Mouse (Mus musculus): Measurements from ENCODE around the gene Pde10a. TPM values are rescaled to one million over a fixed set of nuclear protein-coding genes. Genes with fewer than 3 reads are reported as not detected.

Gene Pde10a
- polyA plus RNA-seq, 1 experiment from 2014 or later = 2.6 TPM

DNA sequence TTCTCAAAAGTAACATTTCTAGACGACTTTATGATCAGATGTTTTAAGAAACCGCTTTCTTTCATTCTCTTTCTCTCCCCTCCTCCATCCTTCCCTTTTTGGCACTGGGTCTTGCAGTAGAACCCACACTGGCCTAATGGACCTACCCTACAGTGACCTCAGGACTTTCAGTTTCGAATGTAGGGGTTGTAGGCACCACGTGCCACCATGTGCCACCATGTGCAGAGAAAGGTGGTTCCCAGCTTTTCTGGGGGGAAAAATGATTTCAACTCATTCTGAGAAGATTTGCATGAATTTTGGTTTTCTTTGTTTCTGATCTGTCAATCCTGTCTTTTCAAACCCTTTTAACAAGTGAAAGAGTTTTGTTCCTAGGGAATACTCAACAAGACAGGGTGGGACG, 363.5 kb downstream of the Pde10a start:
- Histone ChIP-seq H3K4me1 (ENCODE audit: insufficient read depth) (no peaks in the 10 kb centered on the region), H3K36me3 (ENCODE audit: insufficient read depth) (no peaks in the 10 kb centered on the region), H3K27me3 (ENCODE audit: insufficient read depth, low read length) (no peaks in the 10 kb centered on the region), H3K4me3 (ENCODE audit: low read depth, low read length) (no peak overlapping the region), H3K4me2 (no peak overlapping the region), H3K9ac (no peak overlapping the region), H3K9me3 (ENCODE audit: low read depth, low read length) (no peaks in the 10 kb centered on the region), H3K27ac (ENCODE audit: low read depth) (no peak overlapping the region)
- no peak for TF ChIP-seq CTCF (IDR thresholded peaks at IDR 0.05; ENCODE audit: low read depth)
- 79% methylated on average over 5 of the region's 5 CpGs for whole genome bisulfite sequencing
- no peak for ATAC-seq (ENCODE audit: insufficient read depth)
- DNase-seq = no peak

DNA sequence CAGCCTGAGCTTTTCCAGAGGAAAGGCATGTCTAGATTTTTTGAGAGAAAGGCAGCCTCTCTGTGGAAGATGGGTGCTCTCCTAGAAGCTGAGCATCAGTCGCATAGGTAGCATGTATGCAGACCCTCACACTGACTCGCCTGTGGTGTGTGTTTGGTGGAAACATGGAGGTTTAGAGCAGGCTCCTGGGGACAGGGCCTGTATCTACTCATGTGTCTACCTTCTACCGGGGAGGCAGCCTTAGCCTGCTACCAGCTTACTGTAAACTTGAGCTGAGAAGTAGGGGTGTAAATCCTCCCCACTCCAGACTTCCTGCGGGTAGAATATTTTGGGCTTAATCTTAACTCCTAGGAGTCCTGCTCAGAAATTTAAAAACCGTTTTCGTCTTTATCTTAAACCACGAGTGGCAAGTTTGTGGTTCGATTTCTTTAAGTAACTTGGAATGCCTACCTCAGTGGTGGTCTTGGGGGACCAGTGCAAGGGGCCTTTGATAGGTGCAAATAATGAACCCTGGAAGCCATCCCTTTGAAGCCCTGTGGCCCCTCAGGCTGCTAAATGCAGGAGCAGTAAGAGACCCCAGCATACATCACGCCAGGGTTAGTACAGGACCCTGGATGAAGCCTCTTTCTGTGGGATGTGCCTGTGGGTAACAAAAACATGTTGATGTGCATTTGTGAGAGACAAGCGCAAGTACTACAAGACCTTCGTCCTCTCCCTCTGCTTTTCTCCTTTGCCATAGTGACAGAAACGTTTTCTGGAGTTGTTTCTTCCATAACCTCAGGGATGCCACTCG, 367.2 kb downstream of the Pde10a start:
- Histone ChIP-seq H3K4me1 (ENCODE audit: insufficient read depth) (peaks cover 13% of the 10 kb centered on the region; the same call in 1 of the 2 replicates), H3K27me3 (ENCODE audit: insufficient read depth, low read length) (no peaks in the 10 kb centered on the region), H3K9ac (no peak overlapping the region), H3K9me3 (ENCODE audit: low read depth, low read length) (no peaks in the 10 kb centered on the region), H3K4me2 (no peak overlapping the region; the same call in 1 of the 2 replicates), H3K36me3 (ENCODE audit: insufficient read depth) (no peaks in the 10 kb centered on the region), H3K4me3 (ENCODE audit: low read depth, low read length) (no peak overlapping the region), H3K27ac (ENCODE audit: low read depth) (no peak overlapping the region)
- no peak for DNase-seq
- 63% methylated on average over 13 of the region's 13 CpGs for WGBS
- ATAC-seq (ENCODE audit: insufficient read depth) = no peak
- no peak for TF ChIP-seq CTCF (IDR thresholded peaks at IDR 0.05; ENCODE audit: low read depth)

DNA sequence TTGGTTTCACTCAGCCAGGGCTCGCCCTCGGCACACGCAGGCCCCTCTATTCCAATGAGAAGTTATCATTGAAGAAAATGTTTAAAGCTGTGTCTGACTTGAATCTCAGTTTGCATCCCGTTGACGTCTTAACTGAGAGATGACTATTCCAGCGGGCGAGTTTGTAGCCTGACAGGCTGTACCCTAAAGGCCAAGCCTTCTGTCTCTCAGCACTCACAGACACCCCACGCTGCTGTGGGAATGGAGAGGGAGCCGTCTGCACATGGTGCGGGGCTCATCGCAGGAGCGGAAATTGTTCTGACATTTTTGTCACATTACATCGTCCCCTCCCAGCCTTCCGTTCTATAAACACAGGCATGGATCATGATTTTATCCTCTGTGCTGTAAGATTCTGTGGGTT, 370.8 kb downstream of the Pde10a start:
- H3K36me3 ChIP-seq (ENCODE audit: insufficient read depth) = no peaks in the 10 kb centered on the region
- peaks cover 13% of the 10 kb centered on the region; the same call in 1 of the 2 replicates for H3K4me1 ChIP-seq (ENCODE audit: insufficient read depth)
- H3K9me3 ChIP-seq (ENCODE audit: low read depth, low read length) = no peaks in the 10 kb centered on the region
- no peak for TF ChIP-seq CTCF (IDR thresholded peaks at IDR 0.05; ENCODE audit: low read depth)
- H3K9ac ChIP-seq = no peak overlapping the region
- H3K27ac ChIP-seq (ENCODE audit: low read depth) = peak overlapping the region; percentile 30; the same call in 1 of the 2 replicates
- ATAC-seq (ENCODE audit: insufficient read depth) (peak; percentile 85), DNase-seq (peak; percentile 77)
- H3K4me3 ChIP-seq (ENCODE audit: low read depth, low read length) = no peak overlapping the region
- no peaks in the 10 kb centered on the region for H3K27me3 ChIP-seq (ENCODE audit: insufficient read depth, low read length)
- WGBS = 27% methylated on average over 14 of the region's 14 CpGs
- H3K4me2 ChIP-seq = 0 out of 2 replicates have a peak overlapping the region, but pooled peaks have one; percentile 18

DNA sequence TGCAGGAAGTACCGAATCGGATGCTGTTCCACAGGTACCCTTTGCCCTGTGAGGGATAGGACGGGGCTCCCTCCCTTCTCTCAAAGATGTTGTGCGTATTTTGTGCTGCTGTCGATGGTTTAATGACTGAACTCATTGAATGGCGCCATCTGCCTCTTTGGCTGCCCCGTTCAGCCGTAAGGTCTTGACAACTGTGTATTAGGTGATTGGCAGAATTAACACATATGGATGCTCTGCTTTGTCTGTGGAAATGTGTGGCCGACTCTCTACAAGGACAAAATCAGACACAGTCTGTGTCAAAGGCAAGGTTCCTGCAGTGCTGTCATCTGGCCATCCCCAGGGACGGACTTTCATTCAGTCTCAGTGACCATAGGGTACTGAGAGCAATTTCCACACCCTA, 372.6 kb downstream of the Pde10a start:
- WGBS = 80% methylated on average over 10 of the region's 10 CpGs
- no peak for DNase-seq
- no peak overlapping the region for H3K27ac ChIP-seq (ENCODE audit: low read depth)
- H3K9me3 ChIP-seq (ENCODE audit: low read depth, low read length) = no peaks in the 10 kb centered on the region
- no peak for ATAC-seq (ENCODE audit: insufficient read depth)
- no peaks in the 10 kb centered on the region for H3K27me3 ChIP-seq (ENCODE audit: insufficient read depth, low read length)
- no peak overlapping the region for H3K4me2 ChIP-seq
- no peaks in the 10 kb centered on the region for H3K36me3 ChIP-seq (ENCODE audit: insufficient read depth)
- H3K4me3 ChIP-seq (ENCODE audit: low read depth, low read length) = no peak overlapping the region
- H3K4me1 ChIP-seq (ENCODE audit: insufficient read depth) = peaks cover 13% of the 10 kb centered on the region; the same call in 1 of the 2 replicates
- TF ChIP-seq CTCF (IDR thresholded peaks at IDR 0.05; ENCODE audit: low read depth) = no peak
- H3K9ac ChIP-seq = no peak overlapping the region

DNA sequence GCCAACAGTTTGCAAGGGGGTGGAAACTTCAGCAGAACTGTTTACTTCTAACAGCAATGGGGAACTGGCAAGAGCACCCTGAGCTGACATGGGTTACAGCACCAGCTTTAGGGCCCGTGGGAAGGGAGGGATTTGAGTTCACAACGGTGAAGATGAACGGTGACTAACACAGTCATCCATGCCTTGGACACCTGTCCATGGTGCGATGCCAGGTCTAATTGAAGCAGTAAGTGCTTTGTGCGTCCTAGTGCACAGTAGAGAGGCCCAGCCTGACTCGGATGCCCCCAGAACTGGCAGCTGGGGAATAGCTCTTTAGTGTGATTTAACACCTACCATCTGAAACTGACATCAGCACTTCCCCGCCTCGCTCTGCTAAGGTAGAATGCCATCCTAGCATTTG, 373.0 kb downstream of the Pde10a start:
- no peak overlapping the region for H3K4me3 ChIP-seq (ENCODE audit: low read depth, low read length)
- DNase-seq = no peak
- 86% methylated on average over 8 of the region's 8 CpGs for WGBS
- ATAC-seq (ENCODE audit: insufficient read depth) = no peak
- H3K4me2 ChIP-seq = no peak overlapping the region
- no peaks in the 10 kb centered on the region for H3K27me3 ChIP-seq (ENCODE audit: insufficient read depth, low read length)
- no peaks in the 10 kb centered on the region for H3K9me3 ChIP-seq (ENCODE audit: low read depth, low read length)
- no peak overlapping the region for H3K9ac ChIP-seq
- H3K4me1 ChIP-seq (ENCODE audit: insufficient read depth) = peaks cover 13% of the 10 kb centered on the region; the same call in 1 of the 2 replicates
- no peak for TF ChIP-seq CTCF (IDR thresholded peaks at IDR 0.05; ENCODE audit: low read depth)
- H3K27ac ChIP-seq (ENCODE audit: low read depth) = no peak overlapping the region
- no peaks in the 10 kb centered on the region for H3K36me3 ChIP-seq (ENCODE audit: insufficient read depth)

DNA sequence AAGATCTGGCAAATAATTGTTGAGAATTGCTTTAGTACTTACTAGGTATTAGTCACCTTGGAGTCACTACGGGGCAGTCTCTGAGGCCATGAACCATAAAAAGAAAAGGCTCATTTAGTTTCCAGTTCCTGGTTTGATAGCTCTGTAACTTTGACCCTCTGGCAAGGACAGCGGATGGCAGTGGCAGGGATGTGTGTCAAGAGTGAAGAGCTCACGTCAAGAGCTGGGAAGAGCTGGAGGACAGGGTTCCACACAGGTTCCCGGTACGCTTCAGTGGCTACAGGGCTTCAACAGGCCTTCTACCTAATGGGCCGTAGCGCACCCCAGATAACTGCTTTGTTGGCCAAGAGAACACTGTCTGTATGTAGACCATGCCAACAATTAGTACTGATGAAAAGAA, 374.0 kb downstream of the Pde10a start:
- H3K9me3 ChIP-seq (ENCODE audit: low read depth, low read length) = no peaks in the 10 kb centered on the region
- no peak overlapping the region for H3K27ac ChIP-seq (ENCODE audit: low read depth)
- H3K9ac ChIP-seq = no peak overlapping the region
- no peaks in the 10 kb centered on the region for H3K36me3 ChIP-seq (ENCODE audit: insufficient read depth)
- H3K4me3 ChIP-seq (ENCODE audit: low read depth, low read length) = no peak overlapping the region
- DNase-seq (no peak), ATAC-seq (ENCODE audit: insufficient read depth) (no peak)
- TF ChIP-seq CTCF (IDR thresholded peaks at IDR 0.05; ENCODE audit: low read depth) = no peak
- H3K27me3 ChIP-seq (ENCODE audit: insufficient read depth, low read length) = no peaks in the 10 kb centered on the region
- 88% methylated on average over 7 of the region's 7 CpGs for WGBS
- H3K4me2 ChIP-seq = no peak overlapping the region
- peaks cover 13% of the 10 kb centered on the region; the same call in 1 of the 2 replicates for H3K4me1 ChIP-seq (ENCODE audit: insufficient read depth)

DNA sequence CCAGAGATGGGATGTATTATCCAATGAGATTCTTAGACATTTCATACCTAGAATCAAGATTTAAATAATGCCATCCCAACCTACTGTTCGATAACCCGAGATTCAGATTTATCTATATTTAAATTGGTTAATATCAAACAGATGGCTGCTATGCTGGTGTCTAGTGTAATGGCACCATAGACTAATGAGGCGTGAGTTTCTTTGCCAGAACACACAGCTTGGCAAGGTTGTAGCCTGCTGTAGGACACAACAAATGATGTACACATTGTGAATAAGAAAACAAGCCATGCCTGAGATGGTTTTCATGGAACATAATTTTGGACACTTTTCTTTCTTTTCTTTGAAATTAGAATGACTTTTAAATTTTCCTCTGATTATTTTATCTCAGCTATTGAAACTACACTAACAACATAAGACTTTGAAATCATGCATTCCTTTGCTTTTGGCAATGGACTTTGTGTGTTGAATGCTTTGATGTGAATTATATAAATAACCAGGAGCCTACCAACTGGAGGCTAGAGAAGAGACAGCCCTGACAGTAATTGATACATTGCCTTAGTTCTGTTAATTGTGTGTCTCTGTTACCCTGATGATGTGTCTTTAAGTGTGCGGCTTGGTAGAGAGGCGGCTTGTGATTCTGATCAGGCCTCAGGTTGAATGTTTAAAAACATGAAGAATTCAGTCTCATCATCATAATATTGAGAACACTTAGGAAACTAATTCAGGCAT, 378.5 kb downstream of the Pde10a start:
- Histone ChIP-seq H3K4me1 (ENCODE audit: insufficient read depth) (no peaks in the 10 kb centered on the region), H3K27me3 (ENCODE audit: insufficient read depth, low read length) (no peaks in the 10 kb centered on the region), H3K27ac (ENCODE audit: low read depth) (no peak overlapping the region), H3K9me3 (ENCODE audit: low read depth, low read length) (no peaks in the 10 kb centered on the region), H3K4me3 (ENCODE audit: low read depth, low read length) (no peak overlapping the region), H3K36me3 (ENCODE audit: insufficient read depth) (no peaks in the 10 kb centered on the region), H3K4me2 (no peak overlapping the region), H3K9ac (no peak overlapping the region)
- no peak for ATAC-seq (ENCODE audit: insufficient read depth)
- WGBS = 73% methylated on average over 5 of the region's 5 CpGs
- TF ChIP-seq CTCF (IDR thresholded peaks at IDR 0.05; ENCODE audit: low read depth) = no peak
- no peak for DNase-seq
